Mouse (Mus musculus) 3T3-L1 (cell line): Measurements from ENCODE around the gene Vmn2r84.
A peak's percentile ranks its signal among the peaks of the same experiment; 100 is the strongest.
"Not testable (repeated sequence)": the region's sequence is repeated elsewhere in the genome, so short reads cannot be mapped to it uniquely, and the experiment has no call there.

Experiments
- DNase-seq: peaks from one replicate; pipeline ENCODE4 v3.0.0-alpha.2; 2015; ENCODE audit warnings: low read depth, low spot score

The Vmn2r84 gene

GRCm38 (mm10) chr10:130394232-130394631 is at the start of gene Vmn2r84:
TSS of gene Vmn2r84 (minus strand) at chr10:130394332.
- DNase-seq: no peak

- peak; percentile 88 for DNase-seq
Measured at GRCm38 (mm10) chr10:130434185-130434898, 40.2 kb upstream of the Vmn2r84 start.

DNA sequence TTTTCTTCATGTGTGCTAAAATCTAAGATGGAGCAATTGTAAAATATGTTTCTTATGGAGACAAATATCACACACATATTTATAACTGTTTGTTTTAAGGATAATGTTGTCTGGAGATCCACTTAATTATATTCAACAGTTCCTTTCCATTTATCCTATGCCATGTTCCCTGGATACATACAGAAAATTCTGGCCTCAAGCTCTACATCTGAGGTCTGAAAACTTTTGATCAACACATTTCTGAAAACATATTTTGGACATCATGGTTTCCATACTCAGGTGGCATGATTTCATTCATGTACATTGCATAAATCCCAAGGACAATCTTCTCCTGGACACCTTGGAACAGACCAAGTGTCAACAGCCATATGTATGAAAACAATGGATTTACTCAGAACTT is 35.5 kb upstream of the Vmn2r84 start, which contains the start of gene Vmn2r85:
Vmn2r85 (minus strand) TSS at position 101 of the 400 bp plus-strand sequence.
- DNase-seq: not testable (repeated sequence)

DNA sequence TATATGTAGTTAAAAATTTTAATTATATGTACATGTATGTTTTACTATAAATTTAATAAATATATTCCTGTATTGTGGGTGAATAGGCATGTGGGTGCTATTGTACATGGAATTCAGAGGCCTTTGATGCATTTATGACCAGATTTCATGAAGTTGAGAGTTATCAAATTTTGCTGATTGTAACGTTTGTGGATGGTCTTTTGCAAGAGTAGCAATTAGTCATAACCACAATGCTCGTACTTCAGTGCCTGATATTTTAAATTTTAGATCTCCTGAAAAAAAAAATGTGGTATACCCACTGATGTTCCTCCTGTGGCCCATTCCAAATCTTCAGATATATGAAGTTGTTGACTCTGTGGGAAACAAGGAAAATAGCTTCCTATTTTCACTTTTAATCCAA is 28.2 kb upstream of the Vmn2r84 start:
- peak; percentile 58 for DNase-seq

DNA sequence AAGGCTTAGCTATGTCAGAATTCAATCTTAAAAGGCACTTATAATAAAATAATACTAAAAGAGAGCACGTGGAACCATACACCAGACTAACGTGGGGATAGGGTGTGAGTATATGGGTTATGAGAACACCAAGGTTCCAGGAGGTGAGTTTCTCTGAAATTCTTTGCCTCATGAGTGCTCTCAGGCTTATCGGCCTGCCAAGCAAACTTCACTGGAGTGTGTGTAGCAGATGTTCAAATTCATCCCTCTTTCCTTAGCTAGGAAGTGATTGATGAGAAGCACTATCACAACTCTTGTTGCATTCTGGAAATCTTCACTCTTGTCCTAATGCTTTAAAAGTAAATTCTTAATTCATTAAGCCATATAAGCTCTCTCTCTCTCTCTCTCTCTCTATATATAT is 26.3 kb upstream of the Vmn2r84 start:
- DNase-seq: no peak

GRCm38 (mm10) chr10:130419954-130420353 is 25.8 kb upstream of the Vmn2r84 start:
- DNase-seq: not testable (repeated sequence)

DNA sequence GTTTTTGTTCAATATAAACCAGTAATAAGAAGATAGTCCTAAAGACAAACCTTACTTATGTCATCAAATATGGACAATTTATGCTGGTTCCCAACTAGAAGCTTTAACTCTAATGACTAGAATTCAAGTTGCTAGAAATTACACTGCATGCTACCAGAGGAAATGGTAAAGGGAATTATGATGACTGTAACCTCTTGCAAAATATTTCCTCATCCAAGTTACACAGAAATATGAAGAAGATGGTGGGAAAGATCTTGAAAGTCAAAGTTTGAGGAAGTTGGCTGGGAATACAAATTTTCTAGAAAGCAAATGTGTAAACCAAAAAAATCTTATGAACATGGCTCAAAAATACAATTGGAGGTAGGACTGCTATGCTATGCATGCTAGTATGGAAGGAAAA is 22.2 kb upstream of the Vmn2r84 start:
- DNase-seq: not testable (repeated sequence)

DNA sequence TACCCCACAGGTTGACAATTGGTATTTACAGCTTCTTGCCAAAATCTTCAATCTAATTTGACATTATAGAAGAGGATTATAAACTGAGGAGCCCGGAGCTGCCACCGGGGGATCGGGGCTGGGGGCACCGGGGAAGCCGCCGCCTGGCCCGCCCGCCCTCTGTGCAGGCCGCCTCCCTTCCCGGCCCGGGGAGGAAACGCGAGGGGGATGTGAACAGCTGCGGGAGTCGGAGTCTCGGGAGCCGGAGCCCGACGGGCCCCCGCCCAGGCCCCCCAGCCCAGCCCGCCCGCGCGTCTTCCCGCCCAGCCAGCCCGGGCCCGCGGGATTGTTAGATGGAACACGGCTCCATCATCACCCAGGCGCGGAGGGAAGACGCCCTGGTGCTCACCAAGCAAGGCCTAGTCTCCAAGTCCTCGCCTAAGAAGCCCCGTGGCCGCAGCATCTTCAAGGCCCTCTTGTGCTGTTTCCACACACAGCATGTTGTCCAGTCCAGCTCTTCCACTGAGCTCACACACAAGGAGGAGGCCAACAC is 18.1 kb upstream of the Vmn2r84 start:
- not testable (repeated sequence) for DNase-seq

DNA sequence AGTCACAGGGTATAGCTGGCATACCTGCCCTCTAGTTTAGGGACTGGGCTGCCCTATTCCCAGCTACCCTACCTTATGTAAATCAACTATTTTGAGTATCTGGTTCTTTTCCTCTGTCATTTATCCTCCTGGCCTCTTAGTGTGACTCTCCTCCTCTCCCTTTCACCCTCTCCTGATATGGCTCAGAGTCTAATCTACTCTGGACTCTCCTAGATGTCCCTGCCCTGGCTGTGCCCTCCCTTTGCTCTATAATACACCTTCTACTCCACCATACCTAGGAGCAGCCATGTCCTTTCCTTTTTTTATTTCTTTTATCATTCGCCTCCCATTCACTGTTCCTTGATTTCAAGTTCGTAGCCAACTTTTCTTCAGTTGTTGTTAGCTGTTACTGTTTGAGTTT is 19.0 kb downstream of the Vmn2r84 start:
- no peak for DNase-seq

GRCm38 (mm10) chr10:130372491-130373173 is 21.5 kb downstream of the Vmn2r84 start:
- DNase-seq: no peak

DNA sequence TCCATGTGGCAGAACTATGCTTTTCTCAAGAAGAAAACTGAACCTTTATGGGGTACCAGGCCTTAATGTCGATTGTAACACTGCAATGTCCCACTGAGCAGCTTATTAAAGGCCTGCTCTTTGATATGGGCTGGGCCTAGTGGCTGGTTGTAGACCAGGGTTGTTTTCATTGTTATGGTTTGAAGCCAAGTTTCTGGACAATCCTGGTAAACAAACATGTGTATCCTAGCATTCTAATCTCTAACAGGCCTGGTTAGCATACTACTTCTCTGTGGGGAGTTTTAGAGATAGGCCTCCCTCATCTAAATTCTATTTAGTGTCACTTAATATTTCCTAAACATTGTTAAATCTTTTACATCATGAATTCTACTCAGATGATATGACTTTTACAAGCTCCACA is 22.5 kb downstream of the Vmn2r84 start:
- no peak for DNase-seq

DNA sequence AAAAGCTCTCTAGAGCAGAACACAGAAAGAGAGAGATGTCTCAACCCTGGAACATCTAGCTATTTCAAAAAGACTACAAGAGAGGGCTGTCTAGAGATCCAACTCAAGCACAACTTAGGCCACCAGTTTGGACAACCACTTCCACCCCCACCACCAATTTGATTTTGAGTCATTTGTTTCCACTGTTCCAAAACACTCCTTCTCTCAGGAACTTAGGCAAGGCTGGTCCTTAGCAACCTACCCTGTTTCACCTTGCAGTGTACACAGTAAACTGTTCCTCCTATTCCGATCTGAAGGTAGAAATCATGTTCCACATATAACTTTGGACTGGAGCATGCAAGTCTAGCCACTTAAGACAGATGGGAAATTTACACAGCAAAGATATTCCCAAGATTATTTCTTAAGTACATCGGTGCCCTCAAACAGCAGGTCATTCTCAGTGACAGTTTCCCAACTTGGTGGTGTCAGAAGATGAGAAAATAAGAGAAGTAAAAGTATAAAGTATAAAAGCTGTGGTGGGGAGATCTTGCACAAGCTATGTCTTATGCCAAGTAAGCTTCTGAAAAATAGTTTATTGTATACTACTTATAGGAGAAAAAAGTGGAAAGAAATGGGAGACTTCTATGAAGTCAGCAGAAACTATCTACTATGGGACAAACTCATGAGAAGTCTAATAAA is 24.0 kb downstream of the Vmn2r84 start:
- DNase-seq: no peak

DNA sequence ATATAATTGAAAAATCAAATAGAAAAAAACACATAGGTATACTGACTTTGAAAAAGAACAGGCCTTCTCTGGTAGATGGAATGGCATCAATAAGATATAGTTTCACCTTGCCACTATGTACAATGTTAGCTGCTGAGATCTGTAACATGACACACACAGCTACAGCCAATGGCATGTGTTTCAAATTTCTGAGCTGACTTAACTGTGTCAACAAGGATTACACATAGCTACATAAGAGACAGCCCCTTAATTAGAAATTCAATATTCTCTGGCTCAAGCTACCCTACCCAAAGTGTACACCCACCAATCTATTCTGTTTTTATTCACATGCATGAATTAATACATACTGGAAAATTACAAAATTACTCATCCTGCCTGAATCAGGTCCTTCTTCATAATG is 25.7 kb downstream of the Vmn2r84 start:
- no peak for DNase-seq

DNA sequence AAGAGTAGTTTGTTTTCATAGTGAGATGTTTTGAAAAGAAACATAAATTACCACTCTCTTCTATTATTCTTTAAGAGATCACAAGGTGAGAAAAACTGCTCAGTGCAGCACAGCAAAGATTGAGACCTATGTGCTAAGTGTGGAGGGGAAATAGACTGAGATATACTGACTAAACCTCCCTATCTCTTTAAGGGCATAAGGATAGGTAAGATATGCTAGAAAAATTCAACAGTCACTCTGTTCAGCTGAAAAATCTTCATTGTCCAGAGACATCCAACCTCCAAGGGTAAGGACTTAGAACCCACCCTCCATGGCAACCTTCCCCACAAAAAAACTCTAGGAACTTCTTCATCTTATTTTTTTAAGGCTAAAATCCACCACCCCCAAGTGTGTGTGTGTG is 29.4 kb downstream of the Vmn2r84 start:
- no peak for DNase-seq

DNA sequence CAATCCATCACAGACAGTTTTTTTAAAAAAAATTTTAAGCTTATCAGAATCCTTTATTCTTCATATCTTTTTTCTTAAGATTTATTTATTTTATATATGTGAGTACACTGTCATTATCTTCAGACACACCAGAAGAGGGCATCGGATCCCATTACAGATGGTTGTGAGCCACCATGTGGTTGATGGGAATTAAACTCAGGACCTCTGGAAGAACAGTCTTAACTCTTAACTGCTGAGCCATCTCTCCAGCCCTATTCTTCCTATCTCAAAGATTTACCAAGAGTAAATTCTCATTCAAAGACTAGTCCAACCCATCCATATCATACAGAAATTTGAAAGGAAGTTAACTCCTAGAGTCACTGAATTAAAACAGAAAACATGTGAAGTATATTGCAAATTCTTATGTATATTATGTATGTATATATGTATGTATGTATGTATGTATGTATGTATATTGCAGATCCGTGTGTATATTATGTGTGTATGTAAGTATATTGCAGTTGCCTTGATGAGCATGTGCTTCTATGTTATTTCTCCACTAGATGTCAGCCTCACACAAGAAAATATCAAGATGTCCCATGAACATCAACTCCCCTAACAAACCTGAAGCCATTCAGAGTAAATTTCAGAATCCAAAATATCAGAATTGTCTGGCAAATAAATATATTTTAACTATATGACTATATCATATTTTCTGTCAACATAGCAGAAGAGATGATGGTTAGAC is 30.5 kb downstream of the Vmn2r84 start:
- DNase-seq: peak; percentile 84

- no peak for DNase-seq
Measured at GRCm38 (mm10) chr10:130344056-130344455, 50.1 kb downstream of the Vmn2r84 start.

DNA sequence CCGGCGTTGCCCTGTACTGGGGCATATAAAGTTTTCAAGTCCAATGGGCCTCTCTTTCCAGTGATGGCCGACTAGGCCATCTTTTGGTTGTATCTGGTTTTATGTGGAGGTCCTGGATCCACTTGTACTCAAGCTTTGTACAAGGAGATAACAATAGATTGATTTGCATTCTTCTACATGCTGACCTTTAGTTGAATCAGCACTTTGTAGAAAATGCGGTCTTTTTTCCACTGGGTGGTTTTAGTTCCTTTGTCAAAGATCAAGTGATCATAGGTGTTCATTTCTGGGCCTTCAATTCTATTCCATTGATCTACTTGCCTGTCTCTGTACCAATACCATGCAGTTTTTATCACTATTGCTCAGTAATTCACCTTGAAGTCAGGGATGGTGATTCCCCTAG is 54.1 kb downstream of the Vmn2r84 start:
- not testable (repeated sequence) for DNase-seq

DNA sequence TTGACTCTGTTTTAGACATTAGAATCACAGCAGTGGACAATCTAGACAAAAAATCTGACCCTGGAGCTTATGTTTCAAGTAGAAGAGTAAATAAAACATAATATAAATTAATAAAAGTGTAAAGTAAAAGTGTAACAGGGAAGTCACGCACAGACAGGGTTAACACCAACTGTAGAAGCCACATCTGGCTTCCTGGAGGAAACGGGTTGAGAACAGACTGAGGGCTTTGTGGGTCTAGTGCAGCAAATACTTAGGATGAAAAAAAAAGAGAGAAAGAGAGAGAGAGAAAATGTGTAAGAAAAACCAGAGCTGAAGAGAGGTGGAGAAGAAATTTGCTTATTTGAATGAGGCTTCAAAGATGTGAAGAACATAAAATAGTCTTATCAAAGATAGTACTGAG is 56.6 kb downstream of the Vmn2r84 start:
- no peak for DNase-seq

- no peak for DNase-seq
Measured at GRCm38 (mm10) chr10:130336385-130336784, 57.7 kb downstream of the Vmn2r84 start.

DNA sequence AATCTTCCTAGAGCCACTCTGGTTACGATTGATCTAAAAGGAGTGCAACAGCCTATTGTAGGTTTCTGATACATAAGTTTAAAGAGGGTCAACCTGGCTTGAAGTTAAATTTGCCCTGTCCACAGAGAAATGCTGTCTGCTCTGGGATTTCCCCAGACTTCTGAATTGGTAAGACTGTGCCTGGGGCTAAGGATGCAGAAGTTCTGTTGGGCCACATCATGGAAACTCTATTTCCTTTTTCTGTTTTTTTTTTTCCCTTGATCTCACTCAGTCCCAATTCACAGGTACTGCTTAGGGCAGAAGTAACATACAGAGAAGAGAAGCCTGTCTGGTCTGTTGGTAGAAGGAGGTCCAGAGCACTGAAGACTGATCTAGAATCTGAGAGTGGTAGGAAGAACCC is 63.4 kb downstream of the Vmn2r84 start:
- no peak for DNase-seq
